Mouse (Mus musculus) bone marrow, adult 2 months (tissue): ENCODE results near the gene Arid4b. TPM values are rescaled to one million over a fixed set of nuclear protein-coding genes. Genes with fewer than 3 reads are reported as not detected.
"Not testable (repeated sequence)": the region's sequence is repeated elsewhere in the genome, so short reads cannot be mapped to it uniquely, and the experiment has no call there.

Source experiments
- H3K27ac ChIP-seq: fragments of 200-500 bp; 2 replicates; pipeline ENCODE4 v1.5.1; 2012; ENCODE audit warnings: low read depth, mild to moderate bottlenecking, control low read depth, inconsistent platforms, low read length; ENCODE audit not compliant: control insufficient read depth, poor library complexity, insufficient read depth
- H3K4me1 ChIP-seq: fragments of 200-500 bp; 2 replicates; pipeline ENCODE4 v1.6.1; 2011; ENCODE audit warnings: low read length; ENCODE audit not compliant: control insufficient read depth, insufficient read depth
- H3K4me3 ChIP-seq: fragments of 200-500 bp; replicated peaks from 2 replicates; pipeline ENCODE3; 2011; ENCODE audit warnings: mild to moderate bottlenecking, low read depth, low read length, control low read depth; ENCODE audit not compliant: control insufficient read depth
- CTCF ChIP-seq: fragments of 200-500 bp; IDR thresholded peaks from 2 replicates; pipeline ENCODE4 v1.5.1; 2011; ENCODE audit warnings: low read length, control low read depth; ENCODE audit not compliant: control insufficient read depth, insufficient read depth
- POLR2A ChIP-seq: fragments of 200-500 bp; IDR thresholded peaks from 2 replicates; pipeline ENCODE4 v1.6.1; 2011; ENCODE audit warnings: low read depth, mild to moderate bottlenecking, control low read depth, low read length, borderline replicate concordance; ENCODE audit not compliant: control insufficient read depth
- WGBS: fragments of 180-500 bp; shearing (Covaris S2); methylation state at CpG from one replicate; pipeline ENCODE4 v1.1.7; 2018; 5-methylcytosine and 5-hydroxymethylcytosine counted together
- polyA plus RNA-seq: library from polyadenylated mRNA; stranded (reverse); fragments of >200 nt; gene quantifications from 2 replicates; pipeline ENCODE4 v1.2.4, GENCODE M21; 2011; ENCODE audit warnings: low replicate concordance; ENCODE audit not compliant: missing spikeins, insufficient read depth, insufficient read length

Arid4b gene
- polyA plus RNA-seq, 1 experiment = 31.0 TPM

DNA sequence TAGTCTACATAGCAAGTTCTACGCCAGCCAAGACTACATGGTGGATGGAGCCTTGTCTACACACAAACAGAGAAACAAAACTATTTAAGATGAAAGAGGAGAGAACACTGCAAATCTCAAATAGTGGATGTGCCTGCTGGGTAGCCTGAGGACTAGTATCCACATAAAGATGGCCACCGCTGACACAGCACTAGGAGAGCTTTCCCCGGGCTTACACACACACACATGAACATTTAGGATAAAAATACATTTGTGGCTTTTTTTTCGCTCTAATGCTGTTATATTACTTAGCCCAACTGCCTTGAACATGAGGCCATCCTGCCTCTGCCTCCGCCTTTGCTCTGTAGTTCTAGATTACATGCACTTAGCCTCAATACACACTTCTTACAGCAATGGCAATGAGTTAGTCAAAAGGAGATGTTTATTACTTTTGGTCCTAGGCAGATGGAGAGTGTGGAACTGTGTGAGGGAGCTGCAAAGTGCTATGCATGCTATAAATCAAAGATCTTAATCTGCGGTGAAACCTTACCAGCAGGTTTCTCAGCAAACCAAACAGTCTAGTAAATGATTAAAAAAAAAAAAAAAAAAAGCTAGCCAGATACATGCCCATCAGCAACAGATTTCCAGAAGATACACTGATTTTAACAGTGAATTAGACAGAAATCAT lies 36.7 kb upstream of the Arid4b start:
- 82% methylated on average over 6 of the region's 6 CpGs for WGBS
- Histone ChIP-seq H3K4me3 (no peak overlapping the region), H3K27ac (no peak overlapping the region), H3K4me1 (no peaks in the 10 kb centered on the region; the same call in 1 of the 2 replicates)
- TF ChIP-seq POLR2A (no peak), CTCF (no peak)

DNA sequence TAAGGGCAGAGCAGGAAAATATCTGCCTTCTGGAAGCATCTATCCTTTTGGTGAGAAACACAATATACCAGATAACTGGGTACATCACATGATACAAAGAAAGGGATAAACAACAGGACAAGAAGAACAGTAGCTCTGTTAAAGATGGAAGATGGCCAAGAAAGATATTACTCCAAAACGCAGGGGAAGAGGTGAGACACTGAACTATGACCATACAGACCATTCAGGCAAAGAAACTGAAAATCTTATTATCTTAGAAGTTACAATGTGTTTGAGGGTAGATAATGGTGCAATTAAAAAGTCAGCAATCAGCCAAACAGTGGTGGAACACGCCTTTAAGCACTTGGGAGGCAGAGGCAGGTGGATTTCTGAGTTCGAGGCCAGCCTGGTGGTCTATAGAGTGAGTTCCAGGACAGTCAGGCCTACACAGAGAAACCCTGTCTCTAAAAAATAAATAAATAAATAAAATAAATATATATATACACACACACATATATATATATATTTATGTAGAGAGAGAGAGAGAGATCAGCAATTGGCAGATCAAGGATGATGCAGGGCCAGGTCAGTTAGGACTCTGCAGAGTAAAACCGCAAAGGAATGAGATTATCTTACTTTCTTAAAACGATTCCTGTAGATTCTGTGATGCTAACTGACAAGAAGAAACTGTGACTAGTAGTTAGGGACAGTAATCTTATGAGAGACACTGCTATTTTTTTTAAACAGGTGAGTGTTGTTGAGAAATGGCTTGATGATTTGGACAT lies 29.5 kb upstream of the Arid4b start:
- H3K4me1 ChIP-seq = no peaks in the 10 kb centered on the region; the same call in 1 of the 2 replicates
- WGBS = 46% methylated on average over 5 of the region's 5 CpGs
- peak overlapping the region; percentile 49; the same call in 1 of the 2 replicates for H3K27ac ChIP-seq
- H3K4me3 ChIP-seq = no peak overlapping the region
- no peak for TF ChIP-seq CTCF
- TF ChIP-seq POLR2A = no peak

DNA sequence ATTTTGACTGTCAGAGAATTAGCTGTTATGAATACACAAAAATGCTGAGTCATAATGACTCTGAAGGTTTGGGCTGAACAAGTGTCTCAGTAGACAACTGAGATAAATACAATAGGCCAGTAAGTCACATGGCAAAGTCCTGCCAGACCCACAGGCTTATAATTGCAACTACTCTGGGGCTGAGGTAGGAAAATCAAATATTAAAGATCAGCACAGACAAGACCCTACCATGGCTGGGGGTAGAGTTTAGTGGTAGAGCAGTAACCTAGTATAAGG lies 29.0 kb upstream of the Arid4b start:
- Histone ChIP-seq H3K4me1 (no peaks in the 10 kb centered on the region; the same call in 1 of the 2 replicates), H3K27ac (no peak overlapping the region), H3K4me3 (no peak overlapping the region)
- TF ChIP-seq CTCF = no peak
- no peak for TF ChIP-seq POLR2A

DNA sequence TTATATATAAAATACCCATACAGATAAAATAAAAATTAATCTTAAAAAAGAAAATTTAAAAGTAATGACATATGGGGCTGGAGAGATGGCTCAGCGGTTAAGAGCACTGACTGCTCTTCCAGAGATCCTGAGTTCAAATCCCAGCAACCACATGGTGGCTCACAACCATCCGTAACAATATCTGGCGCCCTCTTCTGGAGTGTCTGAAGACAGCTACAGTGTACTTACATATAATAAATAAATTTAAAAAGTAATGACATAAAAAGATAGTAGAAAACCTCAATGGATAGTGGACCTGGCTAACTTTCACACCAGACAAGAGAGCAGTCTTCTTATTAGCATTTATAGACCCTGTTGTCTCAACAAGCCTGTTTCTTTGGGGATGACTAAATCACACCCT lies 27.7 kb upstream of the Arid4b start:
- H3K4me3 ChIP-seq, H3K27ac ChIP-seq, H3K4me1 ChIP-seq: not testable (repeated sequence)
- 79% methylated on average over 3 of the region's 3 CpGs for WGBS

DNA sequence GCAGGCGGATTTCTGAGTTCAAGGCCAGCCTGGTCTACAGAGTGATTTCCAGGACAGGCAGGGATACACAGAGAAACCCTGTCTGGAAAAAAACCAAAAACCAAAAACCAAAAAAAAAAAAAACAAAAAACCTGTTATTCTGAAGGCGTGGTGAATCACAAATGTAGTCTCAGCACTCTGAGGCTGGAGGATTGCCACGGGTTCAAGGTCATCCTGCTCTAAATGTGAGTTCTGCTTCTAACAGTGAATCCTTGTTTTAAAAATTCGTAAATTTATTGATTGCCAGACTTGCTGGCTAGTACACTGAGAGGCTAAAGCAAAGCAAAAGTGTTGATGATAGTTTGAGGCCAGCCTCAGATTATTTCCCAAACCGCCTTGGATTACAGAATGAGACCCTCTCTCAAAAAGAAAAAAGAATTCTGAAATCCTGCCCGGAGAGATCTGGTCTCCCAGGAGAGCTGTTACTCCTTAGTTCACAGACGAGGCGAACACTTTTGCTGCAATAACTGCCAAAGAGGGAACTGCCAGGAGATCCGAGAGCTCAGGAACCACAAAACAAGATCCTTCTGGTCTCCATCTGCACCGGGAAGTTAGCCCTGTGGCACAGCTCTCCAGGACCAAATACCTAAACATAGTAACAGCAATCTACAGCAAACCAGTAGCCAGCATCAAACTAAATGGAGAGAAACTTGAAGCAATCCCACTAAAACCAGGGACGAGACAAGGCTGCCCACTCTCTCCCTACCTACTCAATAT lies 27.0 kb upstream of the Arid4b start:
- TF ChIP-seq CTCF (no peak), POLR2A (no peak)
- no peaks in the 10 kb centered on the region for H3K4me1 ChIP-seq
- H3K4me3 ChIP-seq = no peak overlapping the region
- WGBS = 73% methylated on average over 11 of the region's 11 CpGs
- H3K27ac ChIP-seq = no peak overlapping the region

DNA sequence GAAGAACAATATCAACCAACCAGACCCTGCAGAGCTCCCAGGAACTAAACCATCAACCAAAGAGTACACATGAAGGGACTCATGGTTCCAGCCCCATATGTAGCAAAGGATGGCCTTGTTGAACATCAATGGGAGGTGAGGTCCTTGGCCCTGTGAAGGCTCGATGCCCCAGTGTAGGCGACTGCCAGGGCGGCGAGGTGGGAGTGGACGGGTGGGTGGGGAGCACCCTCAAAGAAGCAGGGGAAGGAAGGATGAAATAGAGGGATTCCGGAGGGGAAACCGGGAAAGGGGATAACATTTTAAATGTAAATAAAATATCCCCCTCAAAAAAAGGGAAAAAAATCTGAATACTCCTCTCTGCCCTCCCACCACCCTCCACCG lies 24.1 kb upstream of the Arid4b start:
- TF ChIP-seq POLR2A = no peak
- no peak for TF ChIP-seq CTCF
- H3K27ac ChIP-seq = 0 out of 2 replicates have a peak overlapping the region, but pooled peaks have one; percentile 92
- peak overlapping the region; percentile 86 for H3K4me3 ChIP-seq
- WGBS = 2% methylated on average over 8 of the region's 8 CpGs
- H3K4me1 ChIP-seq = no peaks in the 10 kb centered on the region

DNA sequence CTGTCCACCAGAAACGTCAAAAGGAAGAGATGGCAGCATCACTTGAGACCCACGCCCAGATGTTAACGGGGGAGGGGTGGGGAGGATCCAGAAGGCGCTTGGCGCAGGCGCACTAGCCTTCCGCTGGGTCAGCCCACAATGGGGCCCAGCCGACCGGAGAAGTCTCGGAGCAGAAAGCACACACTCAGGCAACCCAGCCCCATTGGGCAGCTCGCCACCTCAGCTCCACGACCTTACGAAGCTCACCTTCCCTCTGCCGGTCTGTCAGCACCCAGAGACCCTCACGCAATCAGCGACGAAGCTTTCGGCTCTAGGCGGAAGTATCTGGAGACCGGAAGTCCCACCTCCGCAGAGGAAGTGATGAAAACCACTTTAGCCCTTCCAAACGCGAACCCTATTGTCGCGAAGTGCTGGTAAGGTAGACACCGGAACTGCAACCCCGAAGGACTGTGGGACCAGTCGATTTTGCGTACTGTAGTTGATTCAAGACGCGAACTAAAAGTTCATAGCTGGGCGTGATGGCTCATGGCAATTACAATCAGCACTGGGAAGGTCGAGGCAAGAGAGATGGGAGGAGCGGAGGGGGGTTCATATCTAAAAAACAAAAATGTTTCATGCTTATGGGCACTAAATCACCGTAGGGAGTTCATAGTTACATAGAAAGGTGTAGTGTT lies 23.6 kb upstream of the Arid4b start, which contains the start of gene Tbce:
Gene Tbce (minus strand): TSS at position 347 of the 674 bp plus-strand sequence.
- TF ChIP-seq POLR2A = peak; percentile 78
- TF ChIP-seq CTCF = peak; percentile 14; the same call in 1 of the 2 replicates

DNA sequence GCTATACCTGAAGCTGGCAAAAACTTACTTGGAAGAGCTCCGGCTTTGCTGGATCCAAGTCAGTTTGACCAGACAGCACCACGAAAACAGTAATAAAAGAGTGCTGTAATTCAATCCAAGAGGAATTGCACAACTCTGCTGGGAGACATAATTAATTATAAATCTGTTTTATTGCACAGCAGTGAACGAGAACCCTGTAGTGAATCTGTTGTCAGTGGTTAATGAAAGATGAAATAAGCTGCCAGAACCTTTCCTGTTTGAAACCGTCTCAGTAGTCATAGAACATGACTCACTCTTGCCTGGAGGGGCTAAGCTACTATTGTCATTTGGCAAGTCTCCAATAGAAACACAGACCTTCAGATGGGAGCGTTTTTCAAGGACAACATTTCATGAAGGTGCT lies 22.8 kb upstream of the Arid4b start:
- no peak overlapping the region for H3K27ac ChIP-seq
- WGBS = 27% methylated on average over 5 of the region's 5 CpGs

More for the DNA sequence above, 23.6 kb upstream of the Arid4b start, which contains the start of gene Tbce:
- no peaks in the 10 kb centered on the region for H3K4me1 ChIP-seq
- H3K4me3 ChIP-seq = peak within 1 kb of the TSS; percentile 86
- WGBS = under 1% methylated on average over 35 of the region's 35 CpGs
- H3K27ac ChIP-seq = peak within 1 kb of the TSS; percentile 92

More for the DNA sequence above, 22.8 kb upstream of the Arid4b start:
- TF ChIP-seq POLR2A = no peak
- TF ChIP-seq CTCF = no peak
- Histone ChIP-seq H3K4me1 (no peaks in the 10 kb centered on the region; the same call in 1 of the 2 replicates), H3K4me3 (no peak overlapping the region)
